Mouse (Mus musculus): ENCODE data around the gene Sh3d19.
"Not testable (repeated sequence)": the region's sequence is repeated elsewhere in the genome, so short reads cannot be mapped to it uniquely, and the experiment has no call there.

Gene Sh3d19

GRCm38 (mm10) chr3:85980036-85980435 is 9.1 kb downstream of the Sh3d19 start:
- DNase-seq (ENCODE audit: low spot score) = no peak

- DNase-seq (ENCODE audit: low spot score) = not testable (repeated sequence)
Measured at GRCm38 (mm10) chr3:85981761-85982160, 10.9 kb downstream of the Sh3d19 start.

GRCm38 (mm10) chr3:85984537-85984936 is 13.6 kb downstream of the Sh3d19 start:
- DNase-seq (ENCODE audit: low spot score) = no peak

- DNase-seq (ENCODE audit: low spot score) = no peak
Measured at GRCm38 (mm10) chr3:85987225-85987624, 16.3 kb downstream of the Sh3d19 start.

- no peak for DNase-seq (ENCODE audit: low spot score)
Measured at GRCm38 (mm10) chr3:85991140-85991801, 20.4 kb downstream of the Sh3d19 start.

- DNase-seq (ENCODE audit: low spot score) = peak; percentile 39
Measured at GRCm38 (mm10) chr3:85991802-85992156, 20.9 kb downstream of the Sh3d19 start.

- DNase-seq (ENCODE audit: low spot score) = no peak
Measured at GRCm38 (mm10) chr3:85993744-85994143, 22.8 kb downstream of the Sh3d19 start.

GRCm38 (mm10) chr3:85994645-85995044 is 23.7 kb downstream of the Sh3d19 start:
- DNase-seq (ENCODE audit: low spot score) = no peak

- no peak for DNase-seq (ENCODE audit: low spot score)
Measured at GRCm38 (mm10) chr3:86001271-86001670, 30.4 kb downstream of the Sh3d19 start.

- DNase-seq (ENCODE audit: low spot score) = no peak
Measured at GRCm38 (mm10) chr3:86002423-86002822, 31.5 kb downstream of the Sh3d19 start, which contains the start of gene Prss48. Prss48 (minus strand) TSS chr3:86002491.

GRCm38 (mm10) chr3:86002940-86003339 is 32.0 kb downstream of the Sh3d19 start:
- no peak for DNase-seq (ENCODE audit: low spot score)

GRCm38 (mm10) chr3:86004751-86005150 is 33.8 kb downstream of the Sh3d19 start:
- DNase-seq (ENCODE audit: low spot score) = no peak

GRCm38 (mm10) chr3:86010618-86011017 is 39.7 kb downstream of the Sh3d19 start:
- DNase-seq (ENCODE audit: low spot score) = peak; percentile 32

- no peak for DNase-seq (ENCODE audit: low spot score)
Measured at GRCm38 (mm10) chr3:86011373-86011772, 40.5 kb downstream of the Sh3d19 start.

- no peak for DNase-seq (ENCODE audit: low spot score)
Measured at GRCm38 (mm10) chr3:86011833-86012232, 40.9 kb downstream of the Sh3d19 start.

GRCm38 (mm10) chr3:86013837-86014236 is 42.9 kb downstream of the Sh3d19 start:
- DNase-seq (ENCODE audit: low spot score) = no peak

- DNase-seq (ENCODE audit: low spot score) = no peak
Measured at GRCm38 (mm10) chr3:86016965-86017364, 46.1 kb downstream of the Sh3d19 start.

- DNase-seq (ENCODE audit: low spot score) = no peak
Measured at GRCm38 (mm10) chr3:86017484-86017883, 46.6 kb downstream of the Sh3d19 start.

GRCm38 (mm10) chr3:86020921-86021650 is 50.2 kb downstream of the Sh3d19 start:
- no peak for DNase-seq (ENCODE audit: low spot score)

GRCm38 (mm10) chr3:86021651-86022050 is 50.7 kb downstream of the Sh3d19 start:
- no peak for DNase-seq (ENCODE audit: low spot score)

- no peak for DNase-seq (ENCODE audit: low spot score)
Measured at GRCm38 (mm10) chr3:86024065-86024795, 53.3 kb downstream of the Sh3d19 start.

GRCm38 (mm10) chr3:86025341-86026137 is 54.6 kb downstream of the Sh3d19 start:
- no peak for DNase-seq (ENCODE audit: low spot score)

All from embryo, embryonic 10 days (tissue).